Mouse (Mus musculus) intestine, embryonic 16.5 days (tissue): ENCODE data around the gene 4933427D14Rik. TPM values are rescaled to one million over a fixed set of nuclear protein-coding genes. Genes with fewer than 3 reads are reported as not detected.
A peak's percentile ranks its signal among the peaks of the same experiment; 100 is the strongest.

Source experiments
- ATAC-seq: fragments of 200-750 bp; cut with Nextera tagmentation; 2 replicates; pipeline ENCODE4 v1.8.0; 2017; ENCODE audit warnings: moderate TSS enrichment, moderate library complexity
- H3K27ac ChIP-seq: fragments of 300-500 bp; sonication (generic); 2 replicates; pipeline ENCODE4 v1.5.1; 2014; ENCODE audit warnings: mild to moderate bottlenecking, low read length
- H3K27me3 ChIP-seq: fragments of 300-500 bp; sonication (generic); replicated peaks from 2 replicates; pipeline ENCODE4 v1.6.1; 2014; ENCODE audit warnings: low read length, control low read depth, mixed read lengths; ENCODE audit not compliant: control insufficient read depth, insufficient read depth
- H3K36me3 ChIP-seq: fragments of 300-500 bp; sonication (generic); 2 replicates; pipeline ENCODE4 v1.6.1; 2014; ENCODE audit warnings: low read length, control low read depth; ENCODE audit not compliant: control insufficient read depth, insufficient read depth
- H3K4me1 ChIP-seq: fragments of 300-500 bp; sonication (generic); 2 replicates; pipeline ENCODE4 v1.6.1; 2014; ENCODE audit warnings: low read length, control low read depth, mixed read lengths; ENCODE audit not compliant: control insufficient read depth, insufficient read depth
- H3K4me2 ChIP-seq: fragments of 300-500 bp; sonication (generic); 2 replicates; pipeline ENCODE4 v1.6.1; 2014; ENCODE audit warnings: low read depth, low read length, control low read depth
- H3K4me3 ChIP-seq: fragments of 300-500 bp; sonication (generic); 2 replicates; pipeline ENCODE4 v1.5.1; 2014; ENCODE audit warnings: mild to moderate bottlenecking, low read length
- H3K9ac ChIP-seq: fragments of 300-500 bp; sonication (generic); 2 replicates; pipeline ENCODE4 v1.6.1; 2014; ENCODE audit warnings: low read depth, low read length
- H3K9me3 ChIP-seq: fragments of 300-500 bp; sonication (generic); 2 replicates; pipeline ENCODE4 v1.6.1; 2016; ENCODE audit warnings: low read length, control low read depth; ENCODE audit not compliant: control insufficient read depth
- WGBS: fragments of 180-500 bp; shearing (Covaris S2); extraction: QIAGEN DNeasy Blood & Tissue Kit; methylation state at CpG from one replicate; pipeline ENCODE4 v1.1.7; 2014; 5-methylcytosine and 5-hydroxymethylcytosine counted together
- polyA plus RNA-seq: library from polyadenylated mRNA; unstranded; fragments of >200 nt; fragmentation: Nextera tagmentation; extraction: Ambion mirVana; gene quantifications from 2 replicates; pipeline ENCODE4 v1.2.1, GENCODE M21; 2015

The 4933427D14Rik gene
- polyA plus RNA-seq, 1 experiment from 2014 or later, result 9.5 TPM

DNA sequence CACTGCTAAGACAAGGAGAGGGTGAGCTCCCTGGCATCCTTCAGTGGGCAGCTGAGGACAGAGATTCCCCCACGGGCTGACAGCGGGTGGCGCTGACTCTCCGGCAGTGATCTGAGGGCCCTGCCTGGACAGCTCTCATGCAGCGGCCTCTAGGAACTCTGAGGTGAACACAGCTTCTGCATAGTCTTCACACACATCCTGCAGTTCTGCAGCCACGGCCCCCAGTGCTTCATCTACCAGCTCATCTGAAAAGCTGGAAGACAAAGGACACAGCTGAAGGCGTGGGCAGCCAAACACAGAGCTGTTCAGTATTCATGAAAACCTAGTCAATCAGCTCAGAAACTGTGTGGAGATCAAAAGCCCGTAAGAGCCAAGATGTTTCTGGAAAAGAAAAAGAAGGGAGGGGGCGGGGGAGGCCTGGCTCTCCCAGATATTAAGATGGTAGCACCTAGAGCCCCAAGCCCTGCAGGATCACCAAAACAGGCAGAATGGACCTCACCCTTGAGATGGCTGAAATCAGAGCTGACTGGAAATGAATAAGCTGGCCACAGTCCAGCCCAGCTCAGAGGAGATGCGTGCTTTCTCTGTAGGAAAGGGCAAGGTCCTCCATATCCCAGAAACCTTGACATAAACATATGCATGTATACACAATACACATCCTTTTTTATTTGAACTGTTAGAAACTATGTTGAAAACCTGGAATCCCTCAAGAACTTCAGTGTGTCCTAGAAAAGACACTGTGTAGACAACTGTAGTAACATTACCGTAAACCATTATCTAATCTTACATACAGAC is 51.9 kb downstream of the 4933427D14Rik start:
- H3K4me3 ChIP-seq, result no peak overlapping the region
- peak; percentile 68 for ATAC-seq
- peak overlapping the region; percentile 66 for H3K27ac ChIP-seq
- no peak overlapping the region for H3K4me2 ChIP-seq
- H3K4me1 ChIP-seq, result 0 out of 2 replicates have a peak, but pooled peaks cover 5% of the 10 kb centered on the region
- H3K9ac ChIP-seq, result no peak overlapping the region
- WGBS, result 63% methylated on average over 11 of the region's 11 CpGs
- H3K9me3 ChIP-seq, result no peaks in the 10 kb centered on the region
- H3K36me3 ChIP-seq, result peaks cover 4% of the 10 kb centered on the region; the same call in 1 of the 2 replicates
- H3K27me3 ChIP-seq, result no peaks in the 10 kb centered on the region

DNA sequence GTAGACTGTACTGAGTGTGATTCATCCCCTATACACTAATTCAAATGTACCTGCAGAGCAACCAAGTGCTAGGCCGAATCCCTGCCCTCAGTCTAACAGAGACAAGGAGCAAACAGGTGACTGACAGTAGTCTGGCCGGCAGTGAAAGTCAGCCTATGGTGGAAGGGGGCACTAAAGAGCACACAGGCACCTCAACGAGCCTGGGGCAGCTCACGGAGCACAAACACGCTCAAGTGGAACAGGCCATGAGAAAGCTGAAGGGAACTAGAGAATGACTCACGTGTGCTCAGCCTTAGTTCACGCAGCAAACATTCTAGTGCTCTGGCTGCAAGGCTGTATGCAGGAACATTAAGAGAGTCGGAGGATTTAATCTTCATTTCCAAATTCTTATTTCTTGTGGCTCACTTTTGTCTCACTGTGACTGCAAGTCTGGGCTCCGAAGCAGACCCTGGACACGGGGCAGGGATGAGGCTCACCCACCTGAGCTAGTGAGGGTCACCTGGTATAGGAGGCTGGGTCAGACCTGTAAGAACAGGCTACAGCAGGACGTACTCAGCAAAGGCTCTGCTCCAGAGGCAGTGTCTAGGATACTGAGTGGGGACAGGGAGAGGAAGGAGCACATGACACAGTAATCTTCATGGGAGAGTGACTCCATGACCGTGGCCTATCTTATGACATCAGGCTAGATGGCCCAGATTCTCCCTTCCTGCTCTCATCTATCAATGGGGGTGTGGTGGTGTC is 54.0 kb downstream of the 4933427D14Rik start:
- Histone ChIP-seq H3K4me1 (0 out of 2 replicates have a peak, but pooled peaks cover 5% of the 10 kb centered on the region), H3K4me2 (no peak overlapping the region), H3K27me3 (no peaks in the 10 kb centered on the region), H3K9me3 (no peaks in the 10 kb centered on the region), H3K36me3 (no peaks in the 10 kb centered on the region), H3K9ac (no peak overlapping the region), H3K27ac (no peak overlapping the region), H3K4me3 (no peak overlapping the region)
- 80% methylated on average over 12 of the region's 12 CpGs for WGBS
- no peak for ATAC-seq

DNA sequence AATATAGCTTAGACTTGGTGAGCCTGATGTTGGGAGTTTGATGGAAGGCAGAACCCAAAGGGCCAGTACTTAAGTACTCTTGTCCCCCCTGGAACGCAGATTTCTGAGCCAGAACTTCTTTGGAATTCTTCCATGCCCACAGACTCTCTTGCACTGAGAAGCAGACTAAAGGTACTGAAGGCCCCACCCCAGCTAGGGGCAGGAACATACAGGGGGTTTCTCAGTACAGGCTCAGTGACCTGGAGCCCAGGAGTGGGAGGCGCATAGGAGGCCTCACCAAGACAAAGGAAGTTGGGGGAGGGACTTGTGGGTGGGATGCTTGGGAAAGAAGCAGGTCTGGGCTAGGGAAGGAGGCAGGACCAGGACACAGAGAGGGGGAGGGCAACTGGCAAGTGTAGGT is 56.1 kb downstream of the 4933427D14Rik start:
- no peak overlapping the region for H3K27ac ChIP-seq
- H3K4me3 ChIP-seq, result no peak overlapping the region
- H3K4me2 ChIP-seq, result no peak overlapping the region
- no peak overlapping the region for H3K9ac ChIP-seq
- H3K4me1 ChIP-seq, result 0 out of 2 replicates have a peak, but pooled peaks cover 5% of the 10 kb centered on the region
- ATAC-seq, result no peak
- no peaks in the 10 kb centered on the region for H3K36me3 ChIP-seq
- H3K9me3 ChIP-seq, result no peaks in the 10 kb centered on the region
- WGBS, result 66% methylated on average over 2 of the region's 2 CpGs
- H3K27me3 ChIP-seq, result no peaks in the 10 kb centered on the region

DNA sequence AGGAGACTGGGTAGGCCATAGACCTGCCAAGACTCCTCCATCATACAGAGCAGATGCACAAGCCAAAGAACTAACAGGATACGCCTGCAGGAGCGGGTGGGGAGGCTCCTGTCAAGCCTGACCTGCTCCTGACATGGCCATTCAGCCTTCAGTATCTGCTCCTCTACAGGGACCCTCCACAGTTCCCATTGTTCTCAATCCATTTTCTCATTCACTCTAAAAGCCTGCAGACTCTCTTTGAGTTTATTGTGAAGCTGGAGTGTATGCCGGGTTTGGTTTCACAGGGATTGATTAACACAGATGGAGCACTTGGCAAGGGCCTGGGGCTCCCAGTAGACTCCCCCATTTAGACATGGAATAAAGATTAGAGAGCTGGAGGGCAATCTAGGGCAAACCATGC is 59.3 kb downstream of the 4933427D14Rik start:
- H3K27me3 ChIP-seq, result no peaks in the 10 kb centered on the region
- no peak overlapping the region for H3K4me2 ChIP-seq
- H3K9me3 ChIP-seq, result no peaks in the 10 kb centered on the region
- no peaks in the 10 kb centered on the region for H3K4me1 ChIP-seq
- H3K4me3 ChIP-seq, result no peak overlapping the region
- H3K9ac ChIP-seq, result no peak overlapping the region
- no peak overlapping the region for H3K27ac ChIP-seq
- H3K36me3 ChIP-seq, result no peaks in the 10 kb centered on the region
- WGBS, result 49% methylated on average over 3 of the region's 3 CpGs
- no peak for ATAC-seq

DNA sequence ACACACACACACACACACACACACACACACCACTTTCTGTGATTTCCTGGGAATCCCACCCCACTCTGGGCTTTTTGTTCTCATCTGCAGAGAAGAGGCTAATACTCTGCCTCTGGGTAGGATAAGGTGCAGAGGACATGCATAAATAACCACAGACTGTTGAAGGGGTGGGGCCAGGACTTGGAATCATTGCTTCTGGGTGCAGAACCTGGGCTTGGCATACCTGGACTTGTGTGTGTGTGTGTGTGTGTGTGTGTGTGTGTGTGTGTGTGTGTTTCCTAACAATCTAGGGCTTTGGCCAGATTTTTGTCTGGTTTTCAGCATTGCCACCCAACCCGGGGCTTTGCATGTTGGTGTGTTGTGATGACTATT is 61.4 kb downstream of the 4933427D14Rik start:
- no peak overlapping the region for H3K27ac ChIP-seq
- 0 out of 2 replicates have a peak, but pooled peaks have one; percentile 28 for ATAC-seq
- no peaks in the 10 kb centered on the region for H3K4me1 ChIP-seq
- no peak overlapping the region for H3K4me2 ChIP-seq
- H3K36me3 ChIP-seq, result no peaks in the 10 kb centered on the region
- H3K4me3 ChIP-seq, result no peak overlapping the region
- H3K9me3 ChIP-seq, result no peaks in the 10 kb centered on the region
- no peaks in the 10 kb centered on the region for H3K27me3 ChIP-seq
- no peak overlapping the region for H3K9ac ChIP-seq
- 95% methylated on average over 1 of the region's 1 CpGs for WGBS

DNA sequence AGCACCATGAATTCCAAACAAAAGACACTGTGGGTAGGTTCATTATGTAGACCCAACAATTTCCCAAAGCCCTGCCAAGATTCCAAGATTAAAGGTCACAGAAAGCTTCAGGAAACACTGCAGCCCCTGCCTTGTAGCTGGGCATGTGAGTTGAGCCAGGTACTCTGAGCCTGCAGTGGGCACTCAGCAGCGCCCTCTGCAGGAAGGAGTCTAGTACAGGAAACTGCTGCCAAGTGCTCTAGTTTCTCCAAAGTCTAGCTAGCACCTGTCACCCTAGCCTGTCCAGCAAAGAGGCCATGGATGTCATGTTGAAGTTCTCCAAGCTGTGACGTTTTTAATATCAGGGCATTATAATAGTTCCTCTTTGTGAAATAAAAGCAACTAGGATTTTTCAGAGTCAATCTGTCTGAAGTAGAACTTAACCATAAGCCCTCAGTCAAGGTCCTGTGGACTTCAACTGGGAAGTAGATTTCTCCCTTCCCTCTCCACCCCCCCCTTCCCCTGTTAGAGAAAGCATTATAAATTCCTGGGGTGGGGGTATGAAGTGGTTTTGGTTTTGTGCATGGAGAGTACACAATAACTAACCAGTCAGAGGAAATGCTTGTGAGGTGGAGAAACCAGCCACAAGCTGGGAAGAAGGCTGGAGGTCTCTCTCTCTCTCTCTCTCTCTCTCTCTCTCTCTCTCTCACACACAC is 61.9 kb downstream of the 4933427D14Rik start:
- no peaks in the 10 kb centered on the region for H3K27me3 ChIP-seq
- H3K9ac ChIP-seq, result no peak overlapping the region
- no peak overlapping the region for H3K4me3 ChIP-seq
- H3K27ac ChIP-seq, result no peak overlapping the region
- no peaks in the 10 kb centered on the region for H3K36me3 ChIP-seq
- WGBS, result 16% methylated on average over 2 of the region's 2 CpGs
- H3K9me3 ChIP-seq, result no peaks in the 10 kb centered on the region
- peaks cover 3% of the 10 kb centered on the region; the same call in 1 of the 2 replicates for H3K4me1 ChIP-seq
- no peak overlapping the region for H3K4me2 ChIP-seq
- no peak for ATAC-seq

DNA sequence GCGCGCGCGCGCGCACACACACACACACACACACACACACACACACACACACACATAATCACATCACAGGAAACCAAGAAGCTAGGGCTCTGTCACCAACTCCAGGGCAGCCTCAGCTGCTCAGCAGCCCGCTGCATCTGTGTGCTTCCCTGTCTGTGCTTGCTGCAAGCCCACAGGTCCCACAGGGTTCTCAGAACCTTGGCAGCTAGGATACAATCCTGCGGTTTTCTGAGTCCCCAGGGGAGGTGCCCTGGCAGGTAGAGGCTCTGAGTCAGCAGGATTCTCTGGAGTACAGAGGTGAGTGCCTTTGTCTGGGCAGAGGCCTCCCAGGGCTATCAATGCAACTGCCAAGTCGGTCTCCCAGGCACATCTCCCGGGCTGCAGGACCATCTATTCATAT is 64.4 kb downstream of the 4933427D14Rik start:
- 52% methylated on average over 10 of the region's 10 CpGs for WGBS
- Histone ChIP-seq H3K36me3 (no peaks in the 10 kb centered on the region), H3K4me2 (no peak overlapping the region), H3K4me1 (peaks cover 3% of the 10 kb centered on the region; the same call in 1 of the 2 replicates), H3K27ac (no peak overlapping the region), H3K9ac (no peak overlapping the region), H3K9me3 (no peaks in the 10 kb centered on the region), H3K27me3 (no peaks in the 10 kb centered on the region), H3K4me3 (no peak overlapping the region)
- peak; percentile 74 for ATAC-seq

DNA sequence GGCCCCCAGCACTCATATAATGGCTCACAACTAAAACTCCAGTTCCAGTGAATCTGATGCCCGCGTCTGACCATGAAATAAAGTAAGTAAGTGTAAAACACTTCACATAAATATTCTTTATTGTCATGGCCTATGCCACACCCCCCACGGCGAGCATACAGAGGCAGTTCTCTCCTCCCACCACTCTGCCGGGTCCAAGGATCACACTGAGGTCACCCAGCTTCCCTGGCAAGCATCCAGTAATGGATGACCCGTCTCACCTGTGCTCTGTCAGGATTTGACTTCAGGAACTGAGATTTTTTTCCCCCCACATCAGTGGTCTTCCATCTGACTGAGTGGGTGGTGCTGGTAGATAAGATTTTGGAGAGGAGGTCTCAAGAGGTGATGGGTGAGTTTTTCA is 67.1 kb downstream of the 4933427D14Rik start:
- Histone ChIP-seq H3K4me2 (no peak overlapping the region), H3K9ac (no peak overlapping the region), H3K27me3 (peaks cover 9% of the 10 kb centered on the region), H3K36me3 (no peaks in the 10 kb centered on the region), H3K4me3 (no peak overlapping the region), H3K9me3 (no peaks in the 10 kb centered on the region), H3K27ac (no peak overlapping the region), H3K4me1 (peaks cover 9% of the 10 kb centered on the region)
- WGBS, result 41% methylated on average over 6 of the region's 6 CpGs
- peak; percentile 54 for ATAC-seq
